Mouse (Mus musculus) layer of hippocampus, postnatal 10 days (tissue): Measurements from ENCODE around the gene Ctns. TPM values are rescaled to one million over a fixed set of nuclear protein-coding genes. Genes with fewer than 3 reads are reported as not detected.

Experiments
- DNase-seq, 2 experiments: peaks; one replicate each; pipeline ENCODE4 v3.0.0; 2021; ENCODE audit warnings: low spot score in 2 of 2
- total RNA-seq, 2 experiments: library from RNA; stranded (reverse); gene quantifications; 2 replicates each; pipeline ENCODE4 v1.2.3; 2021

Gene Ctns
- total RNA-seq, 2 experiments from 2014 or later = 18.3 to 18.6 TPM

DNA sequence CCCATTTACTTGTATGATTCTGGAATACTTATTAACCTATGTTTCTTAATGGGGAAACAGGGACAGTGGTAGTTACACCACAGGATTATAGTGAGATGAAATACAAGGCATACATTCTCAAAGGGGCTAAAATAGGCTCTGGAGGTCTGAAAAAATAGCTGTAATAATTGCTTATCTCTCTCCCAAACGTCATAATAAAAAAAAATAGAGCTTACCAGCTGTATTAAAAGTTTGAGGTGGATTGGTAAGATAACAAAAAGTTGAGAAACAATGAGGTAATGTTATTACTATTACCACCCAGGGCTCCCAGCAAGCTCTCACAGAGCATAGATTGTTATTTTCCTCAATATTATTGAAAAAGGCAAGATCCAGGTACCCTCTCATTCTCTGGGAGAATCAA is 652 bp downstream of the Ctns start:
- no peak for DNase-seq

DNA sequence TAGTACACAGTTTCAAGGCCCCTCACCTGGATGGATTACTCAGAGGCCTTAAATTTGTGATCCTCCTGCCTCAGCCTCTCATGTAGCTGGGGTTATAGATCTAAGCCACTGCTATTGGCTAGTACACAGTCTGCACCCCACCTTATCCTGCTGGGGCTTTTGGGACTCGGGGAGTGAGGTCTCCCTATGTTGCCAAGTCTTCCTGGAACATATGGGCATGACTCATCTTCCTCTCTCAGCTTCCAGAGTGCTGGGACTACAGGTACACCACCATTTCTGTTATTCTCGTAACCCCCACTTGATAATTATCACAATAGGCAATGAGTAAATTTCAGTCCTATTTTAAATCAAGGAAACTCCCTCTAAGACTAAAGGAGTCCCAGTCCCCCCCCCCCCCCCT is 4.4 kb downstream of the Ctns start:
- DNase-seq = no peak

DNA sequence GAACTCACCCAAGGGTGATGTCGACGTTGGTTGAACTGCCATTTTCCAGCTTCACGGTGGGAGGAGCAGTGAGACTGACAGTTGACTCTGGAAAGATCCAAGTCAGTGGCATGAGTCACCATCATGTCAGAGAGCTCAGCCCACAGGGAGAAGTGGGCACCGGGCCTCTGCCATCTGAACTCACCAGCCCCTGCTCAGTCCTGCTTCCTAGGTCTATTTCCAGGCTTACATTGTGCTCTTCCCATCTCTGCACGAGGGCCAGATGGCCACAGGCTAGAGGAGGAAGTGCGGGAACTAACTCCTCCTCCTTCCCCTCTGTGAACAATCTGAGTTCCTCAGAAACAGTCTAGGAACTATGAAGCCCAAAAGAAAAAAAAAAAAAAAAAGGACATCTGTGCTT is 5.8 kb downstream of the Ctns start:
- peak in 1 of 2 experiments; percentile 26 for DNase-seq

DNA sequence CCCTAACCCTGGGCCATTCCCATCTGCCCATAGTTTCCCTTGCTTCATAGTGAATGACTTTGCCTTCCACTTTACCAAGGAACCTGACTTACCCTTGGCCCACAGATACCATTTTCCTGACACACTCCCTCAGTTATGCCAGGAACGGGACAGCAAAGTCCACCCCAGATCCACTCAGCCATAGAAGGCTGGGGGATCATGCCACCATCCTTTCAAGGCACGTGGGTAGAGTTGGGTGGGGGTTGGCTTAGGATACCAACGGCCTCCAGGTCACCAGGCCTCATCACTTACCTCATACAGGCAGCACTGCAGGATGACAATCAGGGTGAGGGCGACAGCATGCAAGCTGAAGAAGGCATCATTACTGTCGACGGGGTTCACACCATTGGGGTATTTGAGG is 11.6 kb downstream of the Ctns start:
- DNase-seq = no peak

DNA sequence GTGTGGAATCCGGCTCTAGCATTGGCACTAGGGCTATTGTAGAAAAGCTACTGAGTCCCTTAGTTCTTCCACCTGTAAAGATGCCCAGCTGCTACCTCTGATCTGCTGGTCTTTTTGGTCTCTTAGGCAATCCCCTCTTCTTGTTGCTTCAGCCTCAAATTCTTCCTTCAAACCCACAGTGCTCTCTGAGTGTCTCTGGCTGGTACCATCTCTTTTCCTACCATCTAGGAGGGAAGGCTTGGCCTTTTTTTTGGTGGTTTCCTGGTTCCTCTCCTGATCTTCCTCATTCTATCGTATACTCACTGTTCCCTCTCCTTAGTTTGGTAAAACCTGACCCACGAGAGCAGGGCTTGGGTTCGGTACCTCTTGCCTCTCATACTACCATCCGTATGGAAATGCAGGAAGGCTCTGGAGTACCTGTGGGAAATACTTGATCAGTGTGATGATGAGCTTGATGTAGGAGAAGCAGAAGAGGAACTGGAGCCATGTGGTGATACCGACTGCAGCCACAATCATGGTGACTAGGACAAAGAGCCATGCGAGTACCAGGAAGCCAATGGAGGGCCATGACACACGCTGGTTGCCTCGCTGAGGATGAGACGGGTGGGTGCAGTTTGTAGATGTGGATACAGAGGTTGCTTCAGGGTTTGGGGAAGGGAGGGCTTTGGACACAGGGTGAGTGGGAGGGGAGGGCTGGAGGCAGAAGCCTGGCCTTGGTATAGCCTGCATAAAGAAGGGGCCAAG is 12.8 kb downstream of the Ctns start:
- DNase-seq = no peak

DNA sequence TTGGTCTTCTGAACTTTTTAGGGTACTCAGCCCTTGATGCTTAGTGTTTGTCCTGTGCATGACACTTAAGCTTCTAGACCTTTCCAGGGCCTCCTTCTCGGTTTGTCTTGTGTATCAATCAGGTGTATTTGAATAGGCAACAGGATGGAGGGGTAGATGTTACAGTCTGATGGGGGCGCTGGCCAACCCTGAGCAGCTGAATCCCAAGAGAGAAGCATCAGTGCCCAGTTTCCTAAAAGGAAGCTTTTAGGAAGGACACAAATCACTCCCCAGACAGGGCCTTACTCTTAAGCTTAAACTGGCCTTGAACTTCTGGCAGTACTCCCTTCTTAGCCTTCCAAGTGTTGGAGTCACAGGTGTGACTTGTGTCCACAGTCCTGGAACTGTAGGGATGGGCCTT is 20.9 kb downstream of the Ctns start:
- DNase-seq = no peak

DNA sequence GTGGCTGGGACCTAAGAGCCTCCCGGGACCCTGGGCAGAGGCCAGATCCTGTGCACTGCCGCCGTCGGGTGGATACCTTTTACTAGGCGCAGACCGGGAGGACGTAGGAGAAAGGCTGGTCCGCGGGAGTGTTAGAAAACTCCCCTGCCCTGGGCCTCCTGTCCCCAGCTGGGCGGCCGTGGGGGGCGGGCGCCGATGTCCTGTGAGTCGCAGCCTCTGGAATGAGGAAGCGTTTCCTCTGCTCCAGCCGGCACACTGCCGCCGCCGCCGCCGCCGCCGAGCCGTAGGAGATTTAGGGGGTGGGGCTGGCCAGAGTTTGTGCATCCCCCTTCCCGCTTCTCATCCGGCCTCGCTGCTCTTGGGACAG is 21.4 kb downstream of the Ctns start:
- DNase-seq = peak; percentile 51 to 64

DNA sequence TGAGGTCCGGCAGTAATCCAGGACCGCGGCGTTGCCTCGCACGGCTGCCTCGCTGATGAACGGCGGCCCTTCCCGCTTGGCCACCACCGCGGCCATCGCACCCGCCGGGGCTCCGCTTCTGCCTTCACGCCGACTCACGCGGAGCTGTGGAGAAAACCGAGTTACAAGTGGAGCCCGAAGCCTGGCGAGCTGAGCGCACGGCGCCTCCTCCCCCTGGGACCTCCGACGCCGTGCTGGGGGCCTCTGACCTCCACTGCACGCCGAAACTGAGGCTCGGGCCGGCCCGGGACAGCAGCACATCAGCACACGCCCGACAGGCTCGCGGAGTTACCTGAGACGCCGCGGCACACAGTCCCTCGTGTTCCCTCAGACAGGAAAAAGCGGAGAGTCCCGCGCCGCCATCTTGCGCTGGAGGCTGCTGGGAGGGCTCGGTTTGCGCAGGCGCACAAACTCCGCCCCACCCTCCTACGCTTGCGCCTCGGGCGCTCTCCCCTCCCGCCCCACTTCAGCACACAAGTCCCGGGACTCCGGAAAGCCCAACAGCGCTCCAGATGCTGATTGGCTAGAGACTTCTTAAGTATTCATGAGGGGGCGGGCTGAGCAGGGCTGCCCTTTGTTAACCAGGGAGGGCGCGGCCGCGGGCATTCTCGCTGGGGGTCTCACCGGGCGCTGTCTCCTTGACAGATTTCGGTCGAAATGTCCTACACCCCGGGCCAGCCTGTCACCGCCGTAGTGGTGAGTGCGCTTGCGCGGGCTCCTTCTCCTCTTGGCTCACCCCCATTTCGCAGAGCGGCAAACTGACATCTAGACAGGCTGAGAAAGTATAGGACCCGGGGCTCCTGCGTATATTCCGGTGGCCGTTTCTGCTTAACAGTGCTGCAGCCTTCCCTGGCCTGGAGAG is 22.0 kb downstream of the Ctns start, which contains the start of the genes Emc6 and Tax1bp3:
TSS of gene Emc6 (minus strand) at position 430 of the 901 bp plus-strand sequence.
TSS of gene Tax1bp3 (plus strand) at position 476 of the 901 bp plus-strand sequence.
- peak; percentile 94 to 96 for DNase-seq

DNA sequence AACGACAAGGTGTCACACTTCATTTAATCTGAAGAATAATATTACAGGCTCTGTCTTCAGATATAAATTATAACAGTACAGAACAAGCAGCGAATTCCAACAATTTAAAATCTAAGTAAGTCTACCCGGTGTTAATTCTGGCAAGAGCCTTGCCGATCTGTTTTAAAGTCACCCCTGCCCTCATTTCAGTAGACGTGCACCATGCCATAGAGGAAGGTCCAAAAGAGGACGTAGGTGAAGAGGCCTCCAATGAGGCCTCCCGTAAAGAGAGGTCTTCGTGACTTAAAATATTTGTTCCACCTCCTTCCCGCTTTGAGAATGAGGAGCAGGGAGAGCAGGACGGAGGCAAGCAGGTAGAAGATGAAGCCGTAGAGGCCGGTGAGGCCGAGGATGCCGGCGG is 22.7 kb downstream of the Ctns start:
- no peak for DNase-seq

DNA sequence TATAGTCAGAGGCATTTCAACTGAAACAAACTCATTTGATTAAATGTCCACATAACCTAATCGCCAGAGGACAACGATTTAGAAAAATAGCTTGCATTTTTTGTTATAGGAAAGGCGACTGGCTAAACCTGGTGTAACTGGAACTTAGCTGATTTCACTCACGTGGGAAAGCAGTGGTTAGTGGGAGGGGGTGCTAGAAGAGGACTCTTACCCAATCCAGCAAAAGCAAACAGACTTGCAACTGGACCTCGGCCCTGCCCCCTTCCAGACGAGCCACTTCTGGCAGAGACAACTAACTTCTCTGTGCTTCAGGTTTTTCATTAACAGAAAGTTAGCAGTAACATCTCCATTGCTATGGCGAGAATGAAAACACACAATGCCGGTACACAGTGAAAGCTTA is 23.2 kb downstream of the Ctns start:
- DNase-seq = no peak

DNA sequence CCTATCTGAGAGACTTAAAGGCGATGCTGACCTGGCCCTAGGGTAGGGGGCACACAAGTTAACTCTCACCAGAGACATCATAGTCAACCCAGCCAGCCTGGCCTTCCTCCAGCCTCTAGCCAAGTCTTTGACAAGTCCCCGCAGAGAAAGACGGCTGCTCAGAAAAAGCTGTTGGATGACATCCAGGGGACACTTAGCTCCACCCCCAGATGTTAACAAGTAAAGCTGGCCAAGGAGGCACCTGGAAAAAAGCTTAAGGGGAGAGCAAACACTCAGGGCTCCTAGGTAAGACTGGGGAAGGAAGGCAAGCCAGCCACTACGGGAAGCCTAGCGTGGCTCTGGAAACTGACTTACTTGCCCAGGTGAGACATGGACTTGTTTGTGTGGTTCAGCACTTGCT is 26.7 kb downstream of the Ctns start:
- no peak for DNase-seq

DNA sequence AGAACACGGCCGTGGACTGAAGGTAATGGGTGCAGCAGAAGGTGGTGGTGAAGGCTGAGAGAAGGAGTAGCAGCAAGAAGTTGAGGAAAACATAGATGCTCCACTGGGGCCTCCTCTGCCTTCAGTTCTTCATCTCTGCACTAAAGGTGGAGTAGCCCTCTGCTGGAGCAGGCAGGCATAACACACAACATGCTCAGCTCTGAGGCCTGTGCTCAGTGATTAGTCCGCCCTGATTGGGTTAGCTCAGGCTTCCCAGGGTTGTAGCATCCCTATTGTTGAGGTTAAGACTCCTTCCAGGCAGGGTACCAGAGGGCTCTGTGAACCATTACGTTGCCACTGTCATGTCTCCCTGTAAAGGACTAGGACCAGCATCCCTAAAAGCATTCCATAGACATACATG is 29.6 kb downstream of the Ctns start:
- DNase-seq = peak; percentile 71 to 72

DNA sequence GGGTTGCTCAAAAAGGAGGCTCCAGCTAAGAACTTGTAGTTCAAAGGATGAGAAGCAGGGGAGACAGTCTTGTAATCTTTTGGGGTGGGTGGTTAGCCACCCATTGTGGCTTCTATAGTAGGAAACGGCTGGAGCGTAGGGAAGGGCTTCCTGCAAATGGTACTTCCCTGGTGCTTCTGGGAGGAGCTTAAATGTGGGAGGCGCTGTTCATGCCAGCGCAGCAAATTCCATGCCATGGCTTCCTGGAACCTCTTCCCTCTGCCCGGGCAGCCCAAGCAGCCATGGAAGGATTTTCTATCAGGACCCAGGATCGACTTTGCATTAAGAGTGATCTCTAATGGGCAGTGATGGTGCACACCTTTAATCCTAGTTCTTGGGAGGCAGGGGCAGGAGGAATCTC is 30.3 kb downstream of the Ctns start:
- no peak for DNase-seq

DNA sequence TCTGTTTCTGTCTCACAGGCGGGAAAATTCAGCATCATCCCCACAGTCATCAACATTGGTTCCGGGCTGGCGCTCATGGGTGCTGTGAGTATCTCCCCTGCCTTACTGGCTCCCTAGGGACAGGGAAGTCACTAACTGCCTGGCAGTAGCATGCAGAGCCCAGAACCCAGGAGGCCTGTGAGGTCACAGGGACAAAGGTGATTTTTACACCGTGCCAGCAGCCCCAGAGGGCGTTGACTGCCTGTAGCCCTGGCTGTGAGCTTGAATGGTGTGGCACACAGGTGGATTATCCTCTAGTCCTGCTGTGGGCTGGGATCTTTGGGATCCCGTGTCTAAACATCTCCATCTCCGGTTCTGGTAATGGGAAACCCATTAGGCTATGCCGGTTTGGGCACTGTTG is 30.8 kb downstream of the Ctns start:
- DNase-seq = no peak

DNA sequence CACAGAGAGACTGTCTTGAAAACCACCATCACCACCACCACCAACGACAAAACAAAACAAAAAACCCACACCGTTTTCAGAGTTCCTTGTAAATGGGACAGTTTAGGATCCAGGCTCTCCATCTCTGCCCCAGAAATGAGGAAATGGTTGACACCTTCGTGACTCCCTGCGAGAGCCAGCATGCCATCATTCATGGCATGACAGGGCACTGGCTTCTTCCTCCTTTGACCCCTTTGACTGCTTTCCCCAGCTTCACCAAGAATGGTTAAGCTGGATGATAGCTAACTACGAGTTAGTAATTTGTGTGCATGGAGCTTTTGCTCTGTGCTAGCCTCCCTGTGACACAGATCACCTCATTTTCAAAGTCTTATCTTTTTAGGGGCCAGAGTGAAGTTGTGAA is 36.6 kb downstream of the Ctns start:
- DNase-seq = no peak

DNA sequence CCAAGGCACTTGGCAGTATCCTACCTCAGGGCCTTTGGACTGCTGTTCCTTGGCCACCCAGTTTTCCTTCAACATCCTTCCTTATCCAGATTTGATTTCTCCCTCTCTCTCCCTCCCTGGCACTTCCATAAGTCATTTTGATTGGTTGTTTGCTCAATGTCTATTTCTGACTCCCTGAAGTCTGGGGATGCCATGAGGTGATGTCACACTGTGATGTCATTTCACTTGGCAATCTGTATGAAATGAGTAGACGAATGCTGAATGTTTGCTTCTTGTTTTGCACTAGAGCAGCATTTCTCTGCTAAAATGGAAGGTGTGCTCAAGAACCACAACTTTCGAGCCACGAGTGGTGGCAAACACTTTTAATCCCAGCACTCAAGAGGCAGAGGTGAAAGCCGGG is 37.2 kb downstream of the Ctns start:
- DNase-seq = no peak

DNA sequence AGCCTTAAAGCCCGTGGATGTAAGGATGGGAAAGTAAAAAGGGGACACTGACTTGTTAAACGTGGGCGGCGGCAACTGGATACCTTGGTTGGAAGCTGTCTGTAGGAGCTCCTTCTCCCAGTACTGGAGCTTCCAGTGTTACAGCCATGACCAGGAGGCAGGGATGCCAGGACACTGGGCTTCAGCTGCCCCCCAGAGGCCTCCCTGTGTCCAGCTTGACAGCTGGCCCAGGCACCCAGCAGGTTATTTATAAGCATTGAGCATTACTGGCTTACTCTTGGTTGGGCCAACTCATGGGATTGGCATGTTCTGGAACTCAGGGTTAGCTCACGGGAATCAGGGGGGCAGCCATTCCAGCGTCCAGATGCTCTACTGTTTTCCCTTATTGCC is 38.0 kb downstream of the Ctns start:
- DNase-seq = no peak

DNA sequence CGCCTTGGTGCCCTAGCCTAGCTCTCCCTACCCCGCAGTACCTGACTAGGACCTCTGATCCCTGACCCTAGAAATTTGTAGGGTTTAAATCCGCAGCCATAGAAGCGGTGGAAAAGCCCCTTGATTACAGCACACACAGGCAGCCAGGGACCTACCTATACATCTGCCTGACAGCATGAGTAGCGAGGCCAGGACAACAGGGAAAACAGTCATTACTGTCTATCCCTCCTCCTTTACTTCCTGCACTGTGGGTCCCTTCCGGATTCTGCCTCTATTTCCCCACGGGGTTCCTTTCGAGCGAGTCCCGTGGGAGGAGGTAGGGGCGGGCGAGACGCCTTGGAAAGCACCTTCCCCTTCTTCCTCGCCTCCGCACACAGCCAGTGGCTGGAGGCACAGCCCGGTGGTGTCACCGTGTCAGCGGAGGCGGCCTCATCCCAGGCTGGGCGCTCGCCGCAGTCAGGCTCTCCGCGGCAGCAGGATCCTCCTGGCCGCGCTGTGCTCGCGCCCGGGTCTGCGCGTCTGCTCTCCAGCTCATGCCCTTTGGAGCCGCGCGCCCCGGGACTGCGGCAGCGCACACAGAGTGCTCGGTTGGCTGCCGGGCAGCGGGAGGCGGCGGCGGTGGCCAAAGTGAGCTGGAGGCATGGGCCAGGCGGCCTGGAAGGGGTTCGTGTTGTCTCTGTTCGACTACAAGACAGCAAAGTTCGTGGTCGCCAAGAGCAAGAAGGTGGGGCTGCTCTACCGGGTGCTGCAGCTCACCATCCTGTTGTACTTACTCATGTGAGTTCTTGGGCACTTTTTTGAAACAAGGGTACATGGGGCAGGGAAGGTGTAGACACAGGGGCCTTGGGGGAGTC is 38.7 kb downstream of the Ctns start, which contains the start of gene P2rx5:
TSS of gene P2rx5 (plus strand) at position 465 of the 854 bp plus-strand sequence.
- DNase-seq = no peak

DNA sequence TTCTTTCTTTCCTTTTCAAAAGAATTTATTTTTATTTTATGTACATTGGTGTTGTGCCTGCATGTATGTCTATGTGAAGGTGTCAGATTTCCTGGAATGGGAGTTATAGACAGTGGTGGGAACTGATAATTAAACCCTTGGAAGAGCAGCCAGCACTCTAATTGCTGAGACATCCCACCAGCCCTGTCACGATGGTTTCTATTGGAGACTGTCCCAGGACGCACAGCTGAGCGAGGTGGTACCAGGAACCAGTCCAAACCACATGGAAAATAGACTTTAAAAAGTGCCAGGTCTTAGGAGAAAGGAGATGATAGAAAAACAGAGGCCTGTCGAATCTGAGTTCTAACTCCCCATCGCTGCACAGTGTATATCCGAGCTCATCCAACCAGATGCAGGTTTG is 43.8 kb downstream of the Ctns start:
- no peak for DNase-seq

DNA sequence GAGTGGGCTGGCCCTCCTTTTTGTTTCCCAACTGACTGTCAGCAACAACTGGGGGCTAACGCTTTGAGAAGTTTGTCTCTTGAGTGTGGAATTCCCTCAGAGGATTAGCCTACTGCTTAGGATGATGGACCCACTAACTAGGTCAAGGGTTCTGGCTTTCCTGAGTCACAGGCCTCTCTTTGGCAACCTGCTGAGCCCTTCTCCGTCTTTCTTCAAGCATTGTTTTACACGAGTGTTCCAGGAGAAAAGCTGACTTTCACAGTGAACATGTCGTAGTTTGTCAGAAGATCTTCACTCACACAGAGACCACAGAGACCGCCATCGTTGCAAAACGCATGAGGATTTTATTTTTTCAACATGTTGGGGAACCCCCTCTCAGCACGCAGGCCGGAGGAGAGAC is 50.6 kb downstream of the Ctns start:
- DNase-seq = no peak

DNA sequence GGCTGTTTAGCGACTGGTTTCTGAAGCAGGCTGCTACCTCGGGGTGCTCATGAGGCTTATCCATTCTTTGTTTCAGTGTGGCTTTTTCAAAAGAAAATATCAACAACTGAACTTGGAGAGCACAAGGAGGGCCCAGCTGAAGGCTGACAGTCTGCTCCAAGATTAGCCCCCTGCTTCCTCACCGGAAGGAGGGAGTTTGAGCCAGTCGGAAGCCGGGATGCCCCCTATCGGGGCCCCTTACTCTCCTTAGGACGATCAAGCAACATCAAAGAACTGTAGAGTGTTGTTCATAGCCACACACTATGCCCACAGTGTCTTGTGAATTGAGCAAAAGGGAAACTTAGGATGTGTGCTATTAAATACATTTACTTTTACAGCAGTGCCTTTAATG is 51.9 kb downstream of the Ctns start:
- no peak for DNase-seq
